Mouse (Mus musculus) G1E-ER4 (cell line): Measurements from ENCODE around the gene Dnaja4. TPM values are rescaled to one million over a fixed set of nuclear protein-coding genes. Genes with fewer than 3 reads are reported as not detected.

ENCODE experiments used
- GATA1 ChIP-seq: IDR thresholded peaks from one replicate; pipeline ENCODE4 v1.8.0; 2012; ENCODE audit warnings: low read length, inconsistent platforms
- polyA plus RNA-seq: library from polyadenylated mRNA; stranded (reverse); fragments of >175 nt; gene quantifications from 2 replicates; pipeline ENCODE4 v1.2.3, GENCODE M21; 2012

Dnaja4 gene
- polyA plus RNA-seq, 1 experiment: not detected

DNA sequence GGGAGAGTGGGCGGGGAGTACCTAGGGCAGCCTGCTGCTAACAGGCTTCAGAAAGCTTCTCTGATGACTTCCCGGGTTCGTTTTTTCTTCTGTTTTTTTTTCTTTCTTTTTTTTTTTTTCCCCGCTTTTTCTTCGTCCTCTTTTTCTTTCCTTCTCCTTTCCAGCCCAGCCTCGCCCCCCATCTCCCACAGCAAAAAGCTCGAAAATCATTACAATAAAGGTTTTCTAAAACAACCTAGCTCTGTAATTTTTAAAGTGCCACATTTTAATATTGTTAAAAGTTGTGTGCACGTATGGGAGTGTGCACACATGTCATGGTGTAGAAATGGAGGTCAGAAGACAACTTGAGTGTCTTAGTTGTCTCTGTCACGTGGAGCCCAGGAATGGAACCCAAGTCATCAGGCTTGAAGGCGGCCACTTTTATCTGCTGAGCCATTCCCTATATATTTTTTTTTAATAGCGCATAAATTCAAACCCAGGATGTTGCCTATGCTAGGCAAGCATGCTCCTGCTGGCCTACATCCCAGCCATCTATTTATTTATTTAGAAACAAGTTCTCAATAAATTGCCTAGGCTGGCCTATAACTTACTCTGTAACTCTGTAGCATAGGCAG lies 36.1 kb downstream of the Dnaja4 start:
- TF ChIP-seq GATA1: no peak

GRCm38 (mm10) chr9:54736284-54736701 lies 37.6 kb downstream of the Dnaja4 start:
- no peak for TF ChIP-seq GATA1

GRCm38 (mm10) chr9:54738376-54738775 lies 39.7 kb downstream of the Dnaja4 start:
- TF ChIP-seq GATA1: no peak

DNA sequence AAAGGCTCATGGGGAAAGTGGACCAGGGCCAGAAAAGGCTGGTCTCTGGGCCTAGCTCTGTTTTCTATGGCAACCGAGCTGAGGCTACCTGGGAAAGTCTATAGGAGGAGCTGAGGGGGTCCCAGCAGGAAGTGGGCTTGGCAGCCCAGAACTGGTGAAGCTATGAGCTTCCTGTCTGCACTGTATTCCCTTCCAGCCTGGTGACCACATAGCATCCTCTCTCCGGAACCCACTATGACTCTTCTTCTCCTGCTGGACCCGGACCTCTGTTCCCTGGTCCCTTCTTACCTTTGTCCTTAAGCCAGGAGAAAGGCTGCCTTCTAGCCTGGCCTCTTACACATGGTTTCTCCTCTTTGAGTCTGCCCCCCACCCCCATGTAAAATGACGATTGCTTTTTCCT lies 45.2 kb downstream of the Dnaja4 start:
- no peak for TF ChIP-seq GATA1

DNA sequence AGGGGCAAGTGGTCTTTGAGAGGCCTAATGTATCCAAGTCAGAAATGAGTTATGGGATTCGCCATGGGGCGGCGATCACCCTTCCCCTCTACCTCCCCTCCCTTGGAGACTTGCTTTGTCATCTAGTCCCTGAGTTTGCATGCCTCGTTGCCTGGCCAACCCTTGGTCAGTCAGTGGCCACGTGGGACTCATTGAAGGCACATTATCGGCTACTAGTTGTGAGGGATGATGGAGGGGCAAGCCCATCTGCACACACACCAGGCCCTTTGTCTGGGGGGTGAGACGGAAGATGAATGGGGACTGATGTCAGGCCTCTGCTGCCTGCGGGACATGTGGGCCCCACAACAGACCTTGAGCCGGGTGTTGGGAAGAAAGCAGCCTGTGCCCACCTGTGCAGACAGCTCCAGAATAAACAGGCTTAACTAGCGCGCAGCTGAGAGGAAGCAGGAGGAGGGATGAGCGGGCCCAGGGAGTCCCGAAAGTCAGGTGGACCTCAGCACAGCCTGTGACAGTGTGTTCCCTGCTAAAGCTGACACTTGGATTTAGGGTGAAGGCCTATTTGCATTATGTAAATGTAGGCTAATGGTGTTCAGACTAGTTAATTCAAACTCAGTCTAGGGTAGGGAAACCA lies 47.2 kb downstream of the Dnaja4 start:
- TF ChIP-seq GATA1: no peak

- TF ChIP-seq GATA1: no peak
Observed at GRCm38 (mm10) chr9:54750215-54750981, 51.7 kb downstream of the Dnaja4 start.

DNA sequence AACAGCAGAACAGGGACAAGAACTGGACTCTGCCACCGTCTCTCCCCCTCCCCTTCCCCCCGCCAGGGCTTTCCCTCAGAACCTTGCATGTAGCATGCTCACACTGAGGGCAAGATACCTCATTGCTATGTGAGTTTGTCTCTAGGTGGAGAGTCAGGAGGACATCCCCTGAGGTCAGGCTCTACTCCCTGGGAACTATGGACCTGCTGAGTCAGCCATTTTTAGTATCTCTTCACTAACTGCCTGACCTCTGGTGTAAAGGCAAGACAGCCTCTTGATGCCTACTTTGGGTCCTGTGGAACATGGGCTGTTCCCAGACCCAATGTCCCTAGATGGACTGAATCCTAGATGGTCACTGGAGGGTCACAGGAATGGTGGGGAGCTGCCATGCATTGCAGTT lies 53.0 kb downstream of the Dnaja4 start:
- no peak for TF ChIP-seq GATA1

- TF ChIP-seq GATA1: no peak
Observed at GRCm38 (mm10) chr9:54752201-54752943, 53.7 kb downstream of the Dnaja4 start.

DNA sequence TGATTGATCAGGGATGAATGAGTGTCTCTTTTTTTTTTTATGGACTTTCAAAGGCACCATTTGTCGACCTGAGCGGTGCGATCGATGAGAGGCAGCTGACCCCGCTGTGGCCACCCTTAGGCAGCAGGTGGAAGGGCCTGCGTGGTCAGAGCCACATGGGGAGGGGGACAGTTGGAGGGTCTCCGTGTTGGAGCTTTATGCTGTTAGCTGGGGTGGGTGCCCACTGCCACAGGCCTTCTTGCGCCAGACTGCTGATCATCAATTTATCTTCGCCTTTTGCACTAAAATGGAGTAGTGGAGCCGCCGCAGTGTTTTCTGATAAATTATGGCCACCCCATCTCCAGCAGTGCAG lies 54.2 kb downstream of the Dnaja4 start:
- TF ChIP-seq GATA1: no peak

DNA sequence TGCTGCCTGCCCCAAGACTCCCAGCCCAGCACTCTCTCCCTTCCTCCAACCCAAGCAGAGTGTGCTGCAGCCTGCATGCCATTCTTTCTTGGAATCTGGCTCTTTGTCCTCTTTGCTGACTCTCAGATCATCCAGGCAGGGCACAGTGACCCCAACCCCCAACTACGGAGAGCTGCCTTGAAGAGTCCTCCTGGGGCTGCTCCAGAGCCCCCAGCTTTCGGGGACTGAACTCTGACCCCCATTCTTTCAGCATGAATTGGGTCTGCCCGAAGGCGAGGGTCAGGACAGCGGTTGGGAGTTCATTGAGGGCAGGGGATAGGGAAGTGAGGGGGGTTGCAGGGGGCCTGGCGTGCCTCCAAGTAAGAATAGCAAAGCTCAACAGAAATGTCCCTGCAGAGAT lies 60.9 kb downstream of the Dnaja4 start:
- no peak for TF ChIP-seq GATA1

DNA sequence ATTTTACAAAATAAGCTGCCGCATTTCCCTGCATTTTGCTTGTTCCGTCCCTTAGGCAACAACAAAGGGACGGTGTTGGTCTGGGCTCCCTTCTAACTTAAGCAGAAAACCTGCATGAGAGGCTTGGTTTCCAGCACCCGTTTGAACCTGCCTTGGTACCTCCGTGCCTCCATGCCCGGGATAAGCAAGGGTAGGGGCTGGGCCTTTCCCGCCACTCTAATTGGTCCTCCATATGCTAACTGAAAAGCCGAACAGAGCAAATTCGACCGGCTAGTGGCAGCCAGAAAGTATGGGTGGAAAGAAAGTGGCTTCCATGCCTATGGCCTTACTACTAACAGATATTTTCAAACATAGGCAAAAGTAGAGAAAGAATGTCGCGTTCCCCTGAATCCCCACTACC lies 65.4 kb downstream of the Dnaja4 start:
- TF ChIP-seq GATA1: no peak

- no peak for TF ChIP-seq GATA1
Observed at GRCm38 (mm10) chr9:54764561-54765217, 66.0 kb downstream of the Dnaja4 start, which contains the start of gene Crabp1. TSS of gene Crabp1 (plus strand) at chr9:54764748.

DNA sequence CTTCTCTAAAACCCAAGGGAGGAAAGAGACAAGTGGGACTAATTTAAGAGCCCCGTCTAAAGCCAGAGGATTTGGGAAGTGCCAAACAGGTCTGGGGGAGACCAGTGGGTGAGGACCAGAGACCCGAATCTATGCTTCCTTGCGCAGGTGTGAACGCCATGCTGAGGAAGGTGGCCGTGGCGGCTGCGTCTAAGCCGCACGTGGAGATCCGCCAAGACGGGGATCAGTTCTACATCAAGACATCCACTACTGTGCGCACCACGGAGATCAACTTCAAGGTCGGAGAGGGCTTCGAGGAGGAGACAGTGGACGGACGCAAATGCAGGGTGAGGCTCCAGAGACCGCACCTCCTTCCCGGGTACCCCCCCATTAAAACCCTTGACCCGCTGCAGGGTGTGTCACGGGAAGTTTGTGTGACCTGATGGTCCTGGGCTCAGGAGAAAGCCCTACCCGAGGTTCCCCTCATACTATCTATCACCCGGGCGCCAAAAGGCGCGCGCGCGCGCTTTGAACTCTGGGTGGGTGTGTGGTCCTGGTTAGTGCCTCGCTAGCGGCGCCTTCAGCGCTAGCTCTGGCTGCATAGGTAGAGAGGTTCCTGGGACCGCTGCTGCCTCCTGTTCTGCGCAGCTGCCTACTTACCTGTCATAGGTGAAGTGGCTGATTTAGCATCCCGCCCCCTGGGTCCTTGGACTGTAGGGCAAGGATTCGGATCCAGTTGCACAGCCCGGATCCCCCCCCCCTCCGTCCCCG lies 66.8 kb downstream of the Dnaja4 start:
- no peak for TF ChIP-seq GATA1

Other genes with a start within 250 kb of the Dnaja4 start
- gene Dmxl2, start 197.2 kb upstream of the Dnaja4 start, polyA plus RNA-seq: not detected in 2 replicates
- gene Sh2d7, start 159.9 kb upstream of the Dnaja4 start, polyA plus RNA-seq: not detected in 2 replicates
- gene Cib2, start 138.7 kb upstream of the Dnaja4 start, polyA plus RNA-seq: 0.04 and 0.06 TPM in 2 replicates
- gene Idh3a, start 112.5 kb upstream of the Dnaja4 start, polyA plus RNA-seq: 21.1 and 25.0 TPM in 2 replicates
- gene Acsbg1, start 37.0 kb upstream of the Dnaja4 start, polyA plus RNA-seq: 0.02 TPM in 1 of 2 replicates, not detected in the other
- gene Wdr61, start 35.6 kb downstream of the Dnaja4 start, polyA plus RNA-seq: 8.2 and 33.6 TPM in 2 replicates
- gene Crabp1, start 65.9 kb downstream of the Dnaja4 start, polyA plus RNA-seq: not detected in 2 replicates
- gene Ireb2, start 164.9 kb downstream of the Dnaja4 start, polyA plus RNA-seq: 1.0 and 1.7 TPM in 2 replicates
- not detected in 2 replicates for gene Hykk, start 218.4 kb downstream of the Dnaja4 start, polyA plus RNA-seq